20 mouse cellular contexts compared by ENCODE assay signal in the genomic region with DNA sequence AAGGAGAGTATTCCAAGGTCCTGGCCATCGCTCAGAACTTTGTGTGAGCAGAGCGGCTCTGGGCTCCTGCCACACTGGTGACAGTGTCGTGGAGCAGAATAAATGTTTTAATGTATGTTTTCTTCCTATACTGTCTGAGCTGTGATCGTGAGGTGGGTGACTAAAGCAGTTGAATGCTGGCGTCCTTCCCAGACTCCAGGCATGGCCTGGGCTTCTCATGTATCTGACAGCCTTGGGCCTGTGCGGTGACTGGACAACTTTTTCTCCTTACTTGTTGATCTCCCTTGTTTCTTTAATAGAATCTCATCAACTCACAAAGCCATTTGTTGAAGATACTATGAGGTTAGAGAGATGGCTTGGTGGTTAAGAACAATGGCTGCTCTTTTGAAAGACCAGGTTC. TPM values are rescaled to one million over a fixed set of nuclear protein-coding genes. Genes with fewer than 3 reads are reported as not detected.
"Had no signal": no experiment of that assay in that cellular context is flagged by ENCODE, and none has a peak within 500 bp of the region (broad histone marks: within the 10 kb centered on the region; RNA-seq: fewer than 3 reads in every experiment).

No protein-coding gene starts in this region.

- H3K4me1 ChIP-seq: neural tube, embryonic 12.5 days had no signal

- DNase-seq: kidney, adult 11 months; kidney, postnatal 14 days; thymus, postnatal 4 days had no signal

- H3K9ac ChIP-seq: limb, embryonic 15.5 days; liver, embryonic 12.5 days; lung, embryonic 15.5 days; midbrain, embryonic 15.5 days; neural tube, embryonic 12.5 days; stomach, embryonic 15.5 days had no signal

- H3K27ac ChIP-seq: left cerebral cortex, adult 2 months; limb, embryonic 15.5 days; liver, embryonic 12.5 days; lung, embryonic 15.5 days; midbrain, embryonic 10.5 days; midbrain, embryonic 15.5 days; neural tube, embryonic 12.5 days; stomach, embryonic 15.5 days had no signal

- ATAC-seq: liver, embryonic 12.5 days; midbrain, embryonic 15.5 days had no signal

- H3K4me3 ChIP-seq: left cerebral cortex, adult 2 months; limb, embryonic 15.5 days; liver, embryonic 12.5 days; lung, embryonic 15.5 days; midbrain, embryonic 10.5 days; midbrain, embryonic 15.5 days; neural tube, embryonic 12.5 days; stomach, embryonic 15.5 days had no signal

- H3K27me3 ChIP-seq: limb, embryonic 15.5 days; liver, embryonic 12.5 days; lung, embryonic 15.5 days; midbrain, embryonic 15.5 days; neural tube, embryonic 12.5 days; stomach, embryonic 15.5 days had no signal

- H3K4me2 ChIP-seq: limb, embryonic 15.5 days; liver, embryonic 12.5 days; lung, embryonic 15.5 days; midbrain, embryonic 15.5 days; neural tube, embryonic 12.5 days; stomach, embryonic 15.5 days had no signal

- H3K9me3 ChIP-seq: limb, embryonic 15.5 days; liver, embryonic 12.5 days; lung, embryonic 15.5 days; midbrain, embryonic 10.5 days; midbrain, embryonic 15.5 days; neural tube, embryonic 12.5 days; stomach, embryonic 15.5 days had no signal

RNA-seq across cellular contexts. Expression of gene 1600014C23Rik, which starts 35.3 kb away (rescaled TPM):
- total RNA-seq: left cerebral cortex, adult 2 months; megakaryocyte, adult 5-6 weeks; monocyte, adult 5-6 weeks; neutrophil, adult 5-6 weeks had no signal
- polyA plus RNA-seq: large intestine, adult 2 months; limb, embryonic 11.5 days; limb, embryonic 15.5 days; liver, embryonic 12.5 days; liver, embryonic 16.5 days; lung, embryonic 15.5 days; neural tube, embryonic 12.5 days; spleen, adult 2 months; stomach, embryonic 15.5 days; thymus, postnatal 0 days had no signal

RNA-seq across cellular contexts. Expression of gene Capn11, which starts 39.2 kb away (rescaled TPM):
- total RNA-seq: monocyte, adult 5-6 weeks had no signal
- polyA plus RNA-seq: kidney, embryonic 14.5 days; spleen, adult 2 months; thymus, postnatal 0 days had no signal
